Mouse (Mus musculus) T-helper 2 cell (primary cell): ENCODE measurements around the gene Dhx33.

ENCODE experiments used
- in situ Hi-C: fragments of 300-600 bp; cut with MboI, MseI; formaldehyde crosslinking; loops from one replicate; pipeline ENCODE4 v1.15.1; 2025; ENCODE audit warnings: high pct_unique_total_duplicates

Gene Dhx33

DNA sequence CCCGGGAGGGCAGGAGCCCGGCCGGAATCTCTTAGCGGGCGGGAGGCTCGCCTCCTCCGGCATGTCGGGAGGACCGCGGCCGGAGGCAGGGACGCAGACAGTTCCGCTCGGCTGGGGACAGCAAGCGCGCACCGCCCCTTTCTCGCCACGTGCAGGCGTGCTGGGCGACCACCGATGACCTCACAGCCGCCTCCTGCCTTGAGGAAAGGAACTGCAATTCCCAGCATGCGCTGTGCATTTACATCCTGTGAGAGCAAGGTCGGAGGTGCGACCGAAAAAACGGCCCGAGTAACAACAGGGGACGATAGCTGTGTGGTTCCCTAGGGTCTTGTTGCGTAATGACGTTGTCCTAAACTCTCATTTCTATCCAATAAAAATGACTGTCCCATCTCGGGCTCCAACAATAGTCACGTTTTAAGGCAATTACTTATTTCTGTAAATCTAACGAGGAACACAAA lies at the start of gene Dhx33:
TSS of gene Dhx33 (minus strand) at position 122 of the 458 bp plus-strand sequence.
- in situ Hi-C loops: loop anchor here (25.0 kb wide), 2 partner anchors 1208 to 1433 kb away; partner anchors contain the start of genes 4933427D14Rik, Ggt6, Gm43951 and Med31

DNA sequence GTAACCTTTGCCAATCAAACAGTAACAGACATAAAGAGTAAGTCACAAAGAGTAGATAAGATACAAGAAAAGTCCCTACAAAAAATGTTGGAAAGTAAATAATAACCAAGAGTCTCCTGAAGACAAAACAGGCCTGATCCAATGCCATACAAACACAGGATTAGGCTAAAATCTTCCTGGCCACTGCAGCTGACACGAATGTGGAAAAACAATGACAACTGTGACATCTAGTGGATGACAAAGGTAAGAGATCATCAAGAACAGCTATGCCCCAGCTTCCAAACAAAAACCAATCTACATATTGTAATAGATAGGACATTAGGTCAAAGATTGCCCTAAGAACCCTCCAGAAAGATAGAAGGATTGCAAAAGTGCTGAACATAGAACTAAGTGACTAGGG lies 48.3 kb upstream of the Dhx33 start:
- in situ Hi-C loops: no loop called here

DNA sequence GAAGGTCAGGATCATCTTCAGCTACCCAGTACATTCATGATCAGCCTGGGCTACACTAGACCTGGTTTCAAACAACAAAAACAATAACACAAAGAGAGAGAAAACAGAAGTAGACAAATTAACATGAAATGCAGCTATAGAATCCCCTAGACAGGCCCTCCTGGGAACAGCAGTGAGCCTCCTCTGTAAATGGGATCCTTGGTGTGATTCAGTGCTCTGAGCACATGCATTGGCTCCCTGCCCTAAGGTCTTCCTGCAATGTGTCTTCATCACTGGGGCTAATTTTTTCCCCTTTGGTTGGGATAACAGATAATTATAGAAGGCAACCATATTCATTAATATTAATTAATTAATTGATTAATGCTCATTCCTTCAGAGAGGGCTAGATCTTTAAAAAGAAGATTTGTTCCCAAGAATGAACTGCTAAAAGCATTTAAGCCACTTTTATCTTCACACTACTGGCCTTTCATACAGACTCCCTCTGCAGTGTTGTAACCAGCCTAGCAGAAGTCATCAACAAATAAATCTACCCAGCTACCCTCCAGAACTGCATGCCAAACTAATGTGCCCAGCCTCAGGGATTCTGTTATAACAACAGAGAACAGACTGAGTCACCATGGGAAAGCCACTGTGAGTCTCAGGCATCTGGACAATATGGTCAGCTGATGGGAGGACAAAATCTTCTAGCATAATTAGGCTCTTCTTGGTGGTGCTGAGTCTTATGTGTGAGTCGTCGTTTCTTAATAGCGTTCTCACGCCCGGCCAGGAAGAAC lies 35.5 kb upstream of the Dhx33 start:
- in situ Hi-C loops: no loop called here

DNA sequence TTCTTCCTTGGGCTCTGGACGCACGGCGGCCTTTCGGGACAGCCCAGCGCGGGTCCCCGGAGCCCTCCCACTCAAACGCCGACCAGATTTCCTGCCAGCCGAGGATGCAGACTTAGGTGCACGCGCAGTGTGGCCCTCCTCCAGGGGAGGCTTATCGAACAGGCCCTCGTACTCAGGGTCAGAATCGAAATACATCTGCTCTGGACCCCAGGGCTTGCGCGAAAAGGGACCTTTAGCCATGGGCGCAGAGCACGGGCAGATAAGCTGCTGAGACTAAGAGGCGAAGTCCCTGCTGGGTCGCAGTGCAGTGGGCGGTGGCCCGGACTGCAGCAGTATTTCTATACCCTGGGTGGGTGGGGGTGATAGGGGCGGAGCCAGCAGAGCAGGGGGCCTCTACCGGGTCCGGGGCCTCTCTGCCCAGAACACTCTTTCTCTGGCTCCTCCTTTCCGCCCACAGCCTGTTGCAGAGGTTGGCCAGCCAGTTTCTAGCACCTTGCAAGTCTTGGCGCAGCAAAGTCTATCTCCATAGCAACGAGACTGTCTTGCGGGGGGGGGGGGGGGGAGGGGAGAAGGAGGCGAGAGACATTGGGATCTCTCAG lies 29.0 kb upstream of the Dhx33 start, which contains the start of gene 6330403K07Rik:
TSS of gene 6330403K07Rik (minus strand) at position 351 of the 599 bp plus-strand sequence.
- in situ Hi-C loops: no loop called here

DNA sequence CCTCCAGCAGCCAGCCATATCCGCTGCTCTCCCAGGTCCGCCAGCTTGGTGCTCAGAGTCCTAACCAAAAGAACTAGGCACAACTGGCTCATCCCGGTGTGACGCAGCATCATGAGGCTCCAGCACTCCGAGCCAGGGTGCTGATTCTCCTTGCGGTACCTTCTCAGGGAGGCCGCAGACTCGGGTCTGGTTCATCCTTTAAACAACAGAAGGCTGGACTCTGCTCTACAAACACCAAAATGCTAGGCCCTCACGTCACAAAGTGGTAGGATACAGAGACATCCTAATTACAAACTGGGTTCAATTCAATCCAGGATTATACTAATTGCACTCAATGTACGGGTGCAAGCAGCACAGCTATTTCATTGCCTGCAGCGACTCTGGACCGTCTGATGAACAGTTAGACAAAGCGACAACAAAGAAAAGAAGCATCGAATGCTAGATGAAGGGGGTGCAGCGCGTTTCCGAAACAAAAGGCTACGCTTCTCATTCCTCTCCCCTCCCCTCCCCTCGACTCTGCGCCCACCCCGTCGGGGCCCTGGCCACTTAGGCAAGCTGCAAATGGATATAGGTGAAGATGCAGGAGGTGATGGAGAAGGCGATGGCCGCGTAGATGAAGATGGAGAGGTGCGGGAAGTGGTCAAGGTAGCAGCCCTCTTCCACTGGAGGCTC lies 28.4 kb upstream of the Dhx33 start:
- in situ Hi-C loops: no loop called here

DNA sequence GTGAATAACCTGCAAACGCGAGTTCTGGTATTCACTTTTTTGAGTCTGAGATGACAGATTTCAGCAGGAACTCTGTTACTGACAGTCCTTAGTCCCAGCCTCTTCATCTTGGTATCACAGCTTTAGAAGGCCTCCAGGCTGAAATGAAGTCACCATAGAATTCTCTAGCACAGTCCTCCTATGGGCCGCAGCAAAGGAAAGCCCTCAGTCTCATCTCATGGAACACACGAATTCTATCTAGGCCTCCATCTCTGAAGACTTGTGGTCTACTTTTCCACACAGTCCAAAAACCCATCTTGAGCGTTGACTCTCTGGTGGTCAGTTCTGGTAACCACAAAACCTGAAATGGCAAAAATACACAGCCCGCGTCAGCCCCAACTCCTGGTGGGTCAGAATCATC lies 27.8 kb upstream of the Dhx33 start:
- in situ Hi-C loops: no loop called here

DNA sequence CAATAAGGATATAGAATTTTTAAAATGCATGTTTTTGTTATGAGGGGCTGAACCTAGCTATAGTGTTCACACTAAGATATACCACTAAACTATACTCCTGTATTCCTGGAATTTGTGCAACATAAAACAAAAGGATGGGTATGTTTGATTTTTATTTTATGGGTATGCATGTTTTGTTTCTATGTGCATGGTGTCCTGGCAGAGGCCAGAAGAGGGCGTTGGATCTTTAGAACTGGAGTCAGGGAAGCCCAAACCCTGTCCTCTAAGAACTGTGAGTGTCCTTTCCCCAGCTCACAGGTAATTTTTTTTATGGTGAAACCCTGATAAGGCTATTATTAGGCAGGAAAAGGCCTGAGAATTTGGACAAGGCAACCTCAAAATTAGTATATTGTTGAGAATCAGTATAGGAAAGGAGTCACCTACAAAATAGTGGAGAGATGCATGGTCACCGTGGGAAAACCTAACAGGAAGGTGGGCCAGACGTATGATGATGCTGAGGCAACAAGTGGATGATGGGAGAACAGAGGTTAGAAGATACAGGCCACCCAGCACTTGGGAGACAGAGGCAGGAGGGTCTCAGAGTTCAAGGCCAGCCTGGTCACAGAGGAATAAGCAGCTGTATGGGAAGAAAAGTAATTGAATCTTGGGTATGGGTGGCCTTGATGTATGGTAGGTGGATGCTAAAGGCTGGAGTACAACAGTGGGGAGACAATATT lies 25.3 kb upstream of the Dhx33 start:
- in situ Hi-C loops: no loop called here

DNA sequence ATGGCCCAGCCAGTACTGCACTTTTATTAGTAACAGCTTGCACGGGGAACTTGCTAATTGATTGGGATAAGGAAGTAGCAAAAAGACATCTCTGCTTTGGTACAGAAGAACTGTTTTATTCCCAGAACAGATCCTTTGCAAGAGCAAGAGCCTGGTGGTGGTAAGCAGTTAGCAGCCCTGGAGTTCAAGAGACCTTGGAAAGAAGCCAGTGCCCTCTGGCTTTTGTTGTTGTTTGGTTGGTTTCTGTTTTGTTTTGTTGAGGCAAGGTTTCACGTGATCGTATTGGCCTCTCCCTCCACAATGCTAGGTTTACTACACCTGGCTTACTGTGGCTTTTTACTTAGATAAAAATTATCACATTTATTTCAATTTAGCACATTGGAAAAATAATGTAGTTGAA lies 24.0 kb upstream of the Dhx33 start:
- in situ Hi-C loops: no loop called here

DNA sequence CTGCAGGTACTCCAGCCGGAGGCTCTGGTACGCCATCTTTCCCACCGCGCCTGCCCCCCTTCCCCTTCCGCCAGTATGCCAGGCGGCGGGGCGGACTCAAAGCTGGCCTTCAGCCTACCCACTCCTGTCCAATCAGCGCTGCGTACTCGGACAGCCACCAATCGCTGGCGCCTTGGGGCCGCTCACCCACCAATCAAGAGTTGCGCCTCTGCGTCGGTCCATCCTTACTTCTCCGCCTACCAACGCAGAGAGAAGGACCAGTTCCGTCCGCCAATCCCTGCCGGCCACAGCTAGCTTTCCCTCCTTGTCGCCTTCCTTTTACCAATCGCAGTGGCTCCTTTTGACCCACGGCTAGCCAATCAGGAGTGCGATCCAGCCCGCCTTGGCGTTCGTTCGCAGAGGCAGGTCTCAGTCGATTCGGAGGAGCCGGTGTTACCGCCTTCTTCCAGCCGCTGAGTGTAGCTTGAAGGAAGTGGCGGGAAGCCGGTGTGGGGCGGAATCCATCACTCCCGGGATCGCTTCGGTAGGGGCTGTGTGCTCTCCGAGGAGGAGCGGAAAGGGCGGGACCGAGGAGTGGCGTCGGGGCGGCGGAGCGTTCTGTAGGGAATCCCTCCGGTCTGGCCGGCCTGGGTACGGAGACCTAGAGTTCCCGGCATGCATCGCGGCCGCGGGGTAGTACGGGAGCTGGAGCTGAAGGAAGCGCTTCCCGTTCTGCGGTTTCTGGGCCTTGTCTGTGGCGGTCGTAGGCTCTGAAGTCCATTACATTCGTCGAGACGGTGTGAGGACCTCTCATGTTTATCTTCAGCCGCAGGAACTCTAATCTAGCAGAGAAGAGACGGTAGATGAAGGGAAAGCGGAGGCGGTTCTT lies 15.2 kb upstream of the Dhx33 start, which contains the start of the genes Mis12 and Derl2:
TSS of gene Mis12 (plus strand) at position 411 of the 868 bp plus-strand sequence.
TSS of gene Derl2 (minus strand) at position 641 of the 868 bp plus-strand sequence.
- in situ Hi-C loops: loop anchor here (25.0 kb wide), 2 partner anchors 1193 to 1418 kb away; partner anchors contain the start of genes 4933427D14Rik, Ggt6, Gm43951 and Med31

DNA sequence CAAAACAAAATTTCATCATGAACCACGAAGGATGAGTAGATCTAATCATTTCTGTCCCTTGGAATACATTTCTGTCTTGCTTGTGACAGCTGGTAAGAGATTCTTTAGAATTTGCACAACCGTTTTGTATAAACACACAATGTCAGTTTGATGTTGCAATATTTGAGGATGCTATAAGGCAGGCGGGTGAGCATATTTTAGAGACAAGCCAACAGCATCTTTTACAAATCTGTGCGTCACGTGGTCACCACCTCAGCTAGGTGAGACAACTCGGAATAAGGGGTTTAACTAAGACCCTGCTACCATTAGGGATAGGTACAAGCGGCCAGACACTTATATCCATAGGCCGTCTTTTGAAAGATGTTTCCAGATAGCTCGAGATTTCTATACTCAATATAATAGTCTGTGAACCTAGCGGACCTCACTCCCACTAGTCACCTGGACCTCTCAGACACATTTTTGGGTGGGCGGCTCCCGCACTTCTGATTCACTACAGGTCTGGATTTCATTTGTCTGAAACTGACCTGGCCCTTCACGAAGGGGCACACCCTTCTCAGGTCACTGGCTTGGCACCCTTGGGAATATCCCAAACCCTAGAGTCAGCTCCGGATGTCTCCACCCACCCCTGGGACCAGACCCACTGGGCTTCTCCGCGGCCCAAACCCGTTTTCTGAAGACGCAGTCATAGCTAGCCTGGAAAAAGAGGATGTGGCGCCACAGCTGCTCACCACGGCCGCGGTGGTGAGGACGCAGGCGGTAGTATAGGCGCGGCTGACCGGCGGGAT lies 14.4 kb upstream of the Dhx33 start:
- in situ Hi-C loops: loop anchor here (25.0 kb wide), 2 partner anchors 1194 to 1419 kb away; partner anchors contain the start of genes 4933427D14Rik, Ggt6, Gm43951 and Med31

DNA sequence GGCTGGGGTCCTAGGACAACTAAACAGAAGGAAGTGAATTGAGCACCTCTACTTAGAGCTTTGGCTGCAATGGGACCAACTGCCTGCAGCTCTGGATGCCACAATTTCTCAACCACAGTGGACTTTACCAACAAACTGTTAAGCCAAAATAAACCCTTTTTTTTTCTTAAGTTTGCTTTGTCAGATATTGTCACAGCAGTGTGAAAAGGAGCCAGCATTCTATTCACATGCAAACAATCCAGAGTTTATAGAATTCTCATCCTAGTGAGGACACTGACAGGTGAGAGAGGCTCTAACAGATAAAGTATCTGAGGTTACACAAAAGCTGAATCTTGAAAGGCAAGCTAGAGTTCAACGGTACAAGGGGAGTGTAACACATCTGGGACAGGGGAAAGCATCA lies 12.8 kb upstream of the Dhx33 start:
- in situ Hi-C loops: loop anchor here (25.0 kb wide), 2 partner anchors 1195 to 1420 kb away; partner anchors contain the start of genes 4933427D14Rik, Ggt6, Gm43951 and Med31

DNA sequence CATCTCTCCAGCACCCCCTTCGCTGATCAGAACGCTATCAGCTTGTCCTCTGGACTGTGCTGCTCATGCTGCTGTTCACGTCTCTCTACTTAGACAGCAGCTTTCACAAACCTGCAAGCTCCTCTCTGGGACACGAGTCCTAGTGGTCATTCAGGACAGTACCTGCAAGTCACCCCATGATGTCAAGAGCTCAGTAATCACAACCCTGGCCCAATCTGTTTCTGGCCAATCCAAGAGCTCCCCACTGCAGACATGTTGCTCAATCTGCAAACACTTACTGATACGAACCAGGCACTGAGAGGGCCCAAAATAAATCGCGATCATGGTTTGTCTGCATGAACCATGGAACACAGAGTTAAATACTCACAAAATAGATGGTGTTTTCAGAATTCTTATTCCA lies 8.5 kb upstream of the Dhx33 start:
- in situ Hi-C loops: loop anchor here (25.0 kb wide), 2 partner anchors 1200 to 1425 kb away; partner anchors contain the start of genes 4933427D14Rik, Ggt6, Gm43951 and Med31

DNA sequence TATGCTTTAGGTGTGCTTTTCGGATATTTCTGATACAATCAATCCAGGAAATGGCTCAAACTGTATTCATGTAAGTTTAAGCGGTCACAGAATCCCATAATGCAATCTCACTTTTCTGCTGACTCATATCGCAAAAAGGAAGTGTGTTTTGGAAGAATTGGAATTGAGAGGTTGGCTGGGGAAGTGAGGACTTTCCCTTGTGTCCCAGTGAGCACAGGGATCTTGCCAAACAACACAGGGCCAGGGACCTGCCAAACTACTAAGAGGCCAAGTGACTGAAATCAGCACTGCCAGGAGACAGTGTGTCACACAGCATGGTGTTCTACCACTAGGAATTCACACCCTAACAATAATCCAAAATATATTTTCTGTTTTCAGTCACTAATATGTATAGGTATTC lies 4.1 kb upstream of the Dhx33 start:
- in situ Hi-C loops: loop anchor here (25.0 kb wide), 2 partner anchors 1204 to 1429 kb away; partner anchors contain the start of genes 4933427D14Rik, Ggt6, Gm43951 and Med31

DNA sequence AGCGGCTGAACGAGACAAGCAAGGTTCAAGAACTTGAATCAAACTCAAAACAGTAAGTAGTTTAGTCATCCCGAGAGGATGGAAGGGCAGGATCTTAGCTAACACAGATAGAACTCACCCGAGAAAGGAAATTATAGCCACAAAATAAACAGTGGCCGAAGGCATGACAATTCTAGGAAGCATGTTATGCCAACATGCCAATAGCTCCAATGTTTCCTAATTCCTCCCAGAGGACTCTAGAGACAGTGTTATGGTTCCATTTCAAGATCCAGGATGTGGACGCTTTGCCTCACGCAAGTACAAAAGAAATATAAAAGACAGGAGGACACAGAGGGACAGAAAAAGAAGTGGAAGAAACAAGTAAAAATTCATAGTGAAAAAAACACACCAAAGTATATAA lies 3.6 kb upstream of the Dhx33 start:
- in situ Hi-C loops: loop anchor here (25.0 kb wide), 2 partner anchors 1204 to 1429 kb away; partner anchors contain the start of genes 4933427D14Rik, Ggt6, Gm43951 and Med31

DNA sequence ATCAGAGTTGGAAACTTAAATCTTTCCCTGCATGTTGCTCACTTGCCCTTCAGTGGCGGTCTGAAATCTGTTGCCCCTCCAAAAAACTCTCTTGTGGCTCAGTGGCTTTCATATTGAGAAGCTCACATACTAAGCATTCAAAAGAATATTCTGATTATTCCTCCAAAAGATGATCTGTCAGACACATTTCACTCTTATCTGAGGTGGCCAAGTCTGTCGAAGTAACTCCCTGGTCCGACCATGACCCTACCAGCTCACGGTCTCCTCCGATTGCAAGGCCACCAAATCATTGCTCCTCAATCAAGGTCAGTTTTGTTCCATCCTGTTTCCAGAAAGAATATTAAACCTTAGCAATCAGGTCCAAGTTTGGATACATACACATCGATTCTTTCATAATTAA lies 2.8 kb upstream of the Dhx33 start:
- in situ Hi-C loops: loop anchor here (25.0 kb wide), 2 partner anchors 1205 to 1430 kb away; partner anchors contain the start of genes 4933427D14Rik, Ggt6, Gm43951 and Med31

DNA sequence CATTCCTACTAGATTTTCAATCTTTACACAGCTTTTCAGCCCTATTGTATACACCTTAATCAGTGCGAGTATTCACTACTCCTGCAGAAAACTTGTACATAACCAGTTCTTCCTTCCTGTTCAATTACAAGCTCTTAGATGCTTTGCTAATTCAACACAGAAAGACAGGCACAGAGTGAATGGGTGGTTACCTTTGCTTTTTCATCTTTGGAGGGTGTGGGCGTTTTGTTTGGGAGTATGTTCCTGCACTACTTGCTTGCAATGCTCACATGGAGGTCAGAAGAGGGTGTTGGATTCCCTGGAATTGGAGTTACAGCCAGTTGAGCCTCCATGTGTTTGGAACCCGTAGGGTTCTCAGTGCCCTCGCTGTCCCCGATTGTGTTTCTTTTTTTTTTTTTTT lies 809 bp upstream of the Dhx33 start:
- in situ Hi-C loops: loop anchor here (25.0 kb wide), 2 partner anchors 1207 to 1432 kb away; partner anchors contain the start of genes 4933427D14Rik, Ggt6, Gm43951 and Med31

DNA sequence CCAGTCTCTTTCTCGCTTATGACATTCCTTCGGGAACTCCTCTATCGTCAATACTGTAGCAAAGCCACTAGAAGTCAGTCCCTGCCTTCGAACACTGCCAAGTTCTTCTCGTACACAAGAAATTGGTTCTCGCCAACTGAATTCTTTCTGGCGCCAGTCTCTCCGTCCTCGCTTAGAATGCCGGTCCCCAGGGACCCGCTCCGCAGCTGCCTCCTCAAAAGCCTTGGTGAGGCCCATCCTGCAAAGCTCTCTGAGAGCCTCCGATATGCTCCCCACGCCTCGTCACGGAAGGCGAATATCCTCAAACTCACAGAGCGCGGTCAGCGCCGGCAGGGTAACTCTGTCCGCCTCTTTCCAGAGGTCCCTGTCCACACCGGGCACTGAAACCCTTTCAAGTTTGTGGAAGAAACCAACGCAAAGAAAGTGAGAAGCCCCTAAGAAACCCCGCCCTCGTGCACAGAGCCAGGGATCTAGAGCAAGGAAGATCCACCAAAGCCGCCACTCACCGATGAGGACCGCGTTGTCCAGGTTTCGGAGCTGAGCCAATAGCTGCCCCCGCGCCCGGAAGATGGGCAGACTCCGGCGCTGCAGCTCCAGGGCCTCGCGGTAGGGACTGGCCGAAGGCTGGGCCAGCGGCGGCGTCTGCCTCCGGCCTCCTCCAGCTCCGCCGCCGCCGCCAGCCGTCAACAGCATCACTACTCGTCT lies 474 bp downstream of the Dhx33 start:
- in situ Hi-C loops: loop anchor here (25.0 kb wide), 2 partner anchors 1209 to 1434 kb away; partner anchors contain the start of genes 4933427D14Rik, Ggt6, Gm43951 and Med31

DNA sequence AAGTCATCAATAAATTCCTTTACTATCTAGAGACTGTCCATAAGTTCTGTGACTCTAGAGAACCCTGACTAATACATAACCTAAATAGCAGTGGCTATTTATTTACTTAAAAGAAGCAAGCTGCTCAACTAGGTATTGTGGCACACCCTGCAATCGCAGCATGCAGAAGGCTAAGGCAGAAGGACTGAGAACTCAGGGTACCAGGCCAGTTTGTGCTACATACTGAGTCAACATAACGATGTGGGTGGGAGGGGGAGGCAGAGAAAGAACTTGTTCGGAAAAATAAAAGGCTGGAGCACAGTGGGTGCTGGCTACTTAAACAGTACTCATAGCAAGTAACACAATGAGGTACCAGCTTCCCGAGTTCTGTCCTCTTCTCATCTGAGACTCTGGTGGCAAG lies 3.1 kb downstream of the Dhx33 start:
- in situ Hi-C loops: loop anchor here (25.0 kb wide), 2 partner anchors 1211 to 1436 kb away; partner anchors contain the start of genes 4933427D14Rik, Ggt6, Gm43951 and Med31
